23 mouse cellular contexts compared by ENCODE assay signal in the genomic region with DNA sequence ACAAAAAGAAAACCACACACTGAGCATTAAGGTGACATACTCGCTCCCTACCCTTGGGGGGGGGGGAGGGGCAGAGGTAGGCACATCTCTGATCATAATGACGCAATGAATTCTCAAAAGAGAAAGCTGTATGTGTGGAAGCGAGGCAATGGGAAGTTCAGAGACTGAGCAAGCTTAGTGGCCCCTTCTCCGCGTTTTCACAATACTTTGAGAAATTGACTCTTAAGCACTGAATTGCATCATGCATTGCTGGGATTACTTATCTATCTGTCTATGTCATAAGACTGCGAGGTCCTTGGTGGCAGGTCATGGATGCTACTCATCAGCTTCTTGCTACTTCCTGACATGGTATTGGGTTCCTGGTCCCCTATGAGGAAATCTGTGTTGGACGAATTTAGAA.
DNase-seq lines count a peak whose midpoint lies in the region; ATAC-seq lines count a peak whose summit lies in the region.
"Had no signal": no experiment of that assay in that cellular context is flagged by ENCODE, and none has a peak within 500 bp of the region (broad histone marks: within the 10 kb centered on the region; RNA-seq: fewer than 3 reads in every experiment).

No protein-coding gene starts in this region.

- no peak overlapping the region for H3K9ac ChIP-seq in liver, embryonic 16.5 days (ENCODE audit: low read depth, low read length)
- H3K9ac ChIP-seq in liver, embryonic 11.5 days (ENCODE audit: low read depth, low read length): no peak overlapping the region
- H3K9ac ChIP-seq: embryonic facial prominence, embryonic 12.5 days; embryonic facial prominence, embryonic 15.5 days; forebrain, postnatal 0 days; hindbrain, embryonic 12.5 days; hindbrain, embryonic 15.5 days had no signal

- ATAC-seq in liver, embryonic 16.5 days (ENCODE audit: low read depth): peak; percentile 16; the same call in 1 of the 2 replicates
- no peak for ATAC-seq in liver, embryonic 11.5 days (replicated peaks; ENCODE audit: low FRiP score)
- ATAC-seq in megakaryocyte, adult 5-6 weeks (ENCODE audit: poor library complexity, severe bottlenecking): peak; percentile 65
- ATAC-seq: CD4-positive, CD25-positive, alpha-beta regulatory T cell, adult 4 months; forebrain, embryonic 14.5 days; forebrain, postnatal 0 days had no signal

- H3K36me3 ChIP-seq in liver, embryonic 16.5 days (ENCODE audit: control insufficient read depth, insufficient read depth): no peaks in the 10 kb centered on the region
- no peaks in the 10 kb centered on the region for H3K36me3 ChIP-seq in liver, embryonic 11.5 days (ENCODE audit: control insufficient read depth, insufficient read depth, low read length)
- H3K36me3 ChIP-seq: embryonic facial prominence, embryonic 12.5 days; embryonic facial prominence, embryonic 15.5 days; hindbrain, embryonic 12.5 days; hindbrain, embryonic 15.5 days had no signal

- H3K9me3 ChIP-seq in liver, embryonic 16.5 days (replicated peaks; ENCODE audit: control insufficient read depth, low read length): no peaks in the 10 kb centered on the region
- H3K9me3 ChIP-seq in liver, embryonic 11.5 days (ENCODE audit: control insufficient read depth, low read length): no peaks in the 10 kb centered on the region
- H3K9me3 ChIP-seq: embryonic facial prominence, embryonic 12.5 days; embryonic facial prominence, embryonic 15.5 days; hindbrain, embryonic 12.5 days; hindbrain, embryonic 15.5 days had no signal

- no peak for DNase-seq in liver, embryonic 11.5 days (ENCODE audit: low spot score)
- peak; percentile 55 for DNase-seq in 416B (ENCODE audit: low read depth)
- DNase-seq in neural tube, embryonic 10.5 days (ENCODE audit: extremely low spot score, low spot score): no peak
- no peak for DNase-seq in heart, adult 8-10 months (ENCODE audit: low spot score)
- DNase-seq: adrenal gland, adult 2 months; adrenal gland, postnatal 14 days; cerebellum, adult 11 months; cerebellum, adult 2 months; cerebellum, adult 9-11 months; cerebellum, postnatal 25 days; forebrain, postnatal 0 days; gastrocnemius, adult 2 months; gastrocnemius, postnatal 14 days; heart, adult 2 months had no signal

- WGBS in liver, embryonic 16.5 days (ENCODE audit: insufficient replicate concordance): 60% methylated on average over 7 of the region's 7 CpGs
- WGBS in liver, embryonic 11.5 days: 73% methylated on average over 7 of the region's 7 CpGs

- no peak overlapping the region for H3K27ac ChIP-seq in liver, embryonic 16.5 days (ENCODE audit: low read length)
- no peak overlapping the region for H3K27ac ChIP-seq in liver, embryonic 11.5 days (ENCODE audit: low read depth, low read length)
- H3K27ac ChIP-seq: embryonic facial prominence, embryonic 12.5 days; embryonic facial prominence, embryonic 15.5 days; gastrocnemius, adult 2 months; heart, adult 2 months; hindbrain, embryonic 12.5 days; hindbrain, embryonic 15.5 days had no signal

- H3K4me1 ChIP-seq in liver, embryonic 16.5 days (ENCODE audit: control insufficient read depth, low read depth, low read length): no peaks in the 10 kb centered on the region
- no peaks in the 10 kb centered on the region for H3K4me1 ChIP-seq in liver, embryonic 11.5 days (replicated peaks; ENCODE audit: control insufficient read depth, insufficient read depth, low read length)
- H3K4me1 ChIP-seq: embryonic facial prominence, embryonic 12.5 days; embryonic facial prominence, embryonic 15.5 days; hindbrain, embryonic 12.5 days; hindbrain, embryonic 15.5 days had no signal

- H3K4me2 ChIP-seq in liver, embryonic 16.5 days (ENCODE audit: low read depth, low read length): no peak overlapping the region
- no peak overlapping the region for H3K4me2 ChIP-seq in liver, embryonic 11.5 days
- H3K4me2 ChIP-seq: embryonic facial prominence, embryonic 12.5 days; embryonic facial prominence, embryonic 15.5 days; heart, embryonic 11.5 days; hindbrain, embryonic 12.5 days; hindbrain, embryonic 15.5 days had no signal

- H3K27me3 ChIP-seq in liver, embryonic 16.5 days (ENCODE audit: control insufficient read depth, insufficient read depth, low read depth, low read length): no peaks in the 10 kb centered on the region
- H3K27me3 ChIP-seq in liver, embryonic 11.5 days (replicated peaks; ENCODE audit: control insufficient read depth, insufficient read depth, low read length): no peaks in the 10 kb centered on the region
- H3K27me3 ChIP-seq: embryonic facial prominence, embryonic 12.5 days; embryonic facial prominence, embryonic 15.5 days; hindbrain, embryonic 12.5 days; hindbrain, embryonic 15.5 days had no signal

- no peak overlapping the region for H3K4me3 ChIP-seq in liver, embryonic 16.5 days (ENCODE audit: low read depth, low read length)
- no peak overlapping the region for H3K4me3 ChIP-seq in liver, embryonic 11.5 days (ENCODE audit: low read depth, low read length)
- H3K4me3 ChIP-seq: embryonic facial prominence, embryonic 12.5 days; embryonic facial prominence, embryonic 15.5 days; gastrocnemius, adult 2 months; heart, adult 2 months; hindbrain, embryonic 12.5 days; hindbrain, embryonic 15.5 days had no signal
